Mouse (Mus musculus): ENCODE data around the gene Dyrk1a.
A peak's percentile ranks its signal among the peaks of the same experiment; 100 is the strongest.

DNA sequence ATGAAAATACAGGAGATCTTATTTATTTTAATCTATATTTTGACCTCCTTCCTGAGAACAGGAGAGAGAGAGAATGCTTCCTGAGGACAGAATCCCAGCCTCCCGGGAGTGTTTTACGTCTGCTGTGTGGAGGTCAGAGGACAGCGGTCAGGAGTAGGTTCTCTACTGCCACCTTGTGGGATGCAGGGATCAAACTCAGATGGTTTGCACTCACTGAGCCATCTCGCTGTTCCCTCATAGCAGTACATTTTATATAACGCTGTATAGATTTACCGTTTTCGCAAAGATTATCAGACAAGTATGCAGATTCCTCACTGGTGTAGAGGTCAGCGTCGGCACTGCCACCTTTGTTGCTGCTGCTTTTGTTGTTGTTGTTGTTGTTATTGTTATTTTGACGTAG lies 48.7 kb downstream of the Dyrk1a start:
- TF ChIP-seq CTCF (IDR thresholded peaks at IDR 0.05; ENCODE audit: borderline replicate concordance, insufficient read depth, low read depth, low read length) (peak; percentile 90), POLR2A (IDR thresholded peaks at IDR 0.05; ENCODE audit: borderline replicate concordance, insufficient read depth, low read length) (no peak)

Data from cerebellum, adult 2 months (tissue).